Mouse (Mus musculus) liver, adult 2 months (tissue): ENCODE data around the gene Dlg5. TPM values are rescaled to one million over a fixed set of nuclear protein-coding genes. Genes with fewer than 3 reads are reported as not detected.

Source experiments
- DNase-seq: peaks from one replicate; pipeline ENCODE4 v3.0.0-alpha.2; 2011; ENCODE audit warnings: low read depth, low spot score; ENCODE audit errors: extremely low read depth
- H3K27ac ChIP-seq: fragments of 200-500 bp; replicated peaks from 2 replicates; pipeline ENCODE4 v1.5.1; 2012; ENCODE audit warnings: low read depth, mild to moderate bottlenecking, control low read depth, inconsistent platforms, low read length; ENCODE audit not compliant: insufficient read depth
- H3K27me3 ChIP-seq: fragments of 200-500 bp; 2 replicates; pipeline ENCODE4 v1.6.1; 2012; ENCODE audit warnings: mild to moderate bottlenecking, moderate library complexity, low read length, inconsistent platforms; ENCODE audit not compliant: control insufficient read depth, insufficient read depth
- H3K36me3 ChIP-seq: fragments of 200-500 bp; 2 replicates; pipeline ENCODE4 v1.6.1; 2012; ENCODE audit warnings: low read length, inconsistent platforms; ENCODE audit not compliant: control insufficient read depth, insufficient read depth
- H3K4me1 ChIP-seq: fragments of 200-500 bp; 2 replicates; pipeline ENCODE4 v1.6.1; 2011; ENCODE audit warnings: low read length; ENCODE audit not compliant: control insufficient read depth, insufficient read depth
- H3K4me3 ChIP-seq: fragments of 200-500 bp; 2 replicates; pipeline ENCODE4 v1.5.1; 2011; ENCODE audit warnings: low read depth, mild to moderate bottlenecking, control low read depth, low read length, moderate library complexity; ENCODE audit not compliant: insufficient read depth
- H3K79me2 ChIP-seq: fragments of 200-500 bp; 2 replicates; pipeline ENCODE4 v1.6.1; 2012; ENCODE audit warnings: inconsistent platforms, mild to moderate bottlenecking, low read length, moderate library complexity; ENCODE audit not compliant: control insufficient read depth, insufficient read depth
- H3K9ac ChIP-seq: fragments of 200-500 bp; 2 replicates; pipeline ENCODE4 v1.6.1; 2012; ENCODE audit warnings: low read depth, mild to moderate bottlenecking, control low read depth, inconsistent platforms, low read length
- CTCF ChIP-seq: fragments of 200-500 bp; IDR thresholded peaks from 2 replicates; pipeline ENCODE4 v1.5.1; 2011; ENCODE audit warnings: low read depth, low read length, control low read depth
- POLR2A ChIP-seq: fragments of 200-500 bp; IDR thresholded peaks from 2 replicates; pipeline ENCODE4 v1.6.1; 2011; ENCODE audit warnings: low read length, control low read depth; ENCODE audit not compliant: insufficient read depth; ENCODE audit errors: extremely low read depth
- WGBS: fragments of 180-500 bp; shearing (Covaris S2); methylation state at CpG from one replicate; pipeline ENCODE4 v1.1.7; 2018; 5-methylcytosine and 5-hydroxymethylcytosine counted together
- polyA plus RNA-seq: library from polyadenylated mRNA; depleted of rRNA; stranded (reverse); fragments of >200 nt; gene quantifications from 2 replicates; pipeline ENCODE4 v1.2.3, GENCODE M21; 2012
- total RNA-seq: library from RNA; depleted of rRNA; stranded (reverse); fragments of >200 nt; gene quantifications from 2 replicates; pipeline ENCODE4 v1.2.3, GENCODE M21; 2014

The Dlg5 gene
- total and polyA plus RNA-seq, 2 experiments: 2.4 to 4.0 TPM

- no peaks in the 10 kb centered on the region for H3K36me3 ChIP-seq
- 74% methylated on average over 12 of the region's 12 CpGs for WGBS
- H3K4me3 ChIP-seq: no peak overlapping the region
- TF ChIP-seq POLR2A (no peak), CTCF (no peak)
- H3K9ac ChIP-seq: no peak overlapping the region
- H3K79me2 ChIP-seq: no peaks in the 10 kb centered on the region; the same call in none of the 2 replicates
- H3K27me3 ChIP-seq: no peaks in the 10 kb centered on the region
- no peaks in the 10 kb centered on the region for H3K4me1 ChIP-seq
- no peak for DNase-seq
- H3K27ac ChIP-seq: no peak overlapping the region
These were observed 12.8 kb downstream of the Dlg5 start for GRCm38 (mm10) chr14:24232641-24233633.

GRCm38 (mm10) chr14:24228549-24228948 is 17.2 kb downstream of the Dlg5 start:
- Histone ChIP-seq H3K4me1 (no peaks in the 10 kb centered on the region; the same call in 1 of the 2 replicates), H3K79me2 (no peaks in the 10 kb centered on the region; the same call in none of the 2 replicates), H3K4me3 (no peak overlapping the region), H3K27ac (no peak overlapping the region), H3K36me3 (no peaks in the 10 kb centered on the region), H3K9ac (no peak overlapping the region), H3K27me3 (no peaks in the 10 kb centered on the region)
- no peak for TF ChIP-seq POLR2A
- TF ChIP-seq CTCF: no peak
- no peak for DNase-seq
- 86% methylated on average over 6 of the region's 6 CpGs for WGBS

- H3K36me3 ChIP-seq: no peaks in the 10 kb centered on the region
- no peaks in the 10 kb centered on the region; the same call in 1 of the 2 replicates for H3K79me2 ChIP-seq
- H3K9ac ChIP-seq: no peak overlapping the region
- TF ChIP-seq CTCF (no peak), POLR2A (no peak)
- H3K27ac ChIP-seq: no peak overlapping the region
- no peaks in the 10 kb centered on the region; the same call in 1 of the 2 replicates for H3K4me1 ChIP-seq
- 80% methylated on average over 8 of the region's 8 CpGs for WGBS
- no peak overlapping the region for H3K4me3 ChIP-seq
- DNase-seq: no peak
- no peaks in the 10 kb centered on the region for H3K27me3 ChIP-seq
These were observed 18.7 kb downstream of the Dlg5 start for GRCm38 (mm10) chr14:24227015-24227414.

GRCm38 (mm10) chr14:24226344-24226743 is 19.4 kb downstream of the Dlg5 start:
- H3K27ac ChIP-seq: no peak overlapping the region
- no peak overlapping the region for H3K4me3 ChIP-seq
- H3K9ac ChIP-seq: no peak overlapping the region
- DNase-seq: no peak
- no peaks in the 10 kb centered on the region for H3K79me2 ChIP-seq
- H3K36me3 ChIP-seq: no peaks in the 10 kb centered on the region
- 77% methylated on average over 2 of the region's 2 CpGs for WGBS
- H3K27me3 ChIP-seq: no peaks in the 10 kb centered on the region
- H3K4me1 ChIP-seq: no peaks in the 10 kb centered on the region; the same call in 1 of the 2 replicates
- TF ChIP-seq CTCF: no peak
- no peak for TF ChIP-seq POLR2A

GRCm38 (mm10) chr14:24222759-24223158 is 23.0 kb downstream of the Dlg5 start:
- Histone ChIP-seq H3K4me1 (no peaks in the 10 kb centered on the region; the same call in 1 of the 2 replicates), H3K36me3 (no peaks in the 10 kb centered on the region), H3K27ac (no peak overlapping the region), H3K9ac (no peak overlapping the region), H3K79me2 (no peaks in the 10 kb centered on the region; the same call in 1 of the 2 replicates), H3K4me3 (no peak overlapping the region), H3K27me3 (no peaks in the 10 kb centered on the region)
- no peak for DNase-seq
- 48% methylated on average over 3 of the region's 3 CpGs for WGBS
- TF ChIP-seq POLR2A (no peak), CTCF (no peak)
